Mouse (Mus musculus): ENCODE data around the gene Lax1. TPM values are rescaled to one million over a fixed set of nuclear protein-coding genes. Genes with fewer than 3 reads are reported as not detected.
A peak's percentile ranks its signal among the peaks of the same experiment; 100 is the strongest.

Lax1 gene
- total and polyA plus RNA-seq, 3 experiments = 0.04 TPM; not detected in 2

DNA sequence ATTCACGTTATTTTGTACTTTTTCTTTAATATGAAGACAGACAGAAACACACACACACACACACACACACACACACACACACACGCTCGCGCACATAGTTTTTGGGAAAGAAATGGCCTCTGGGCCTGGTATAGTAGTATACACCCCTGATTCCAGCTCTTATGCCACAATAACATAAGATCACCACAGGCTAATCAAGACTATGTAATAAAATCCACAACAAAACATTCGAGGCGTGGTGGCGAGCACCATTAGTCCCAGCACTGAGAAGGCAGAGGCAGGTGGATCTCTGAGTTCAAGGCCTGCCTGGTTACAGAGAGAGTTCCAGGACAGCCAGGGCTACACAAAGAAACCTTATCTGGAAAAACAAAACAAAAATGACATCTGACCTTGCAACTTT lies 27.0 kb downstream of the Lax1 start:
- no peaks in the 10 kb centered on the region for H3K27me3 ChIP-seq (ENCODE audit: control insufficient read depth in 1 of 2, insufficient read depth in 2 of 2, low read length in 2 of 2)
- TF ChIP-seq POLR2A (IDR thresholded peaks at IDR 0.05; ENCODE audit: control insufficient read depth in 1 of 2, insufficient read depth in 1 of 2, low read depth in 1 of 2, low read length in 2 of 2, poor library complexity in 1 of 2) (no peak), MYC (IDR thresholded peaks at IDR 0.05; ENCODE audit: low read depth, low read length) (no peak), ETS1 (IDR thresholded peaks at IDR 0.05; ENCODE audit: low read depth, low read length) (no peak), ZMIZ1 (IDR thresholded peaks at IDR 0.05; ENCODE audit: low read depth, low read length) (no peak), MYB (IDR thresholded peaks at IDR 0.05; ENCODE audit: low read depth, low read length) (no peak), MEF2A (IDR thresholded peaks at IDR 0.05; ENCODE audit: extremely low read depth, insufficient replicate concordance, low read depth, low read length, poor library complexity, severe bottlenecking) (no peak), MAZ (IDR thresholded peaks at IDR 0.05; ENCODE audit: low read depth, low read length) (no peak), E2F4 (IDR thresholded peaks at IDR 0.05; ENCODE audit: borderline replicate concordance, low read depth, low read length) (no peak), CHD2 (IDR thresholded peaks at IDR 0.05; ENCODE audit: low read length) (no peak), GATA1 (IDR thresholded peaks at IDR 0.05; ENCODE audit: low read depth, low read length) (no peak), TAL1 (IDR thresholded peaks at IDR 0.05; ENCODE audit: low read length) (no peak), POLR2AphosphoS2 (IDR thresholded peaks at IDR 0.05; ENCODE audit: low read length) (no peak), CTCF (IDR thresholded peaks at IDR 0.05 in 2 of 3, conservative IDR thresholded peaks at IDR 0.05 in 1 of 3; ENCODE audit: control insufficient read depth in 1 of 3, insufficient read depth in 1 of 3, low read depth in 2 of 3, low read length in 3 of 3, poor library complexity in 1 of 3, severe bottlenecking in 1 of 3) (no peak), NELFE (IDR thresholded peaks at IDR 0.05; ENCODE audit: low read depth, low read length) (no peak), ZC3H11A (IDR thresholded peaks at IDR 0.05; ENCODE audit: low read depth, low read length) (no peak), RCOR1 (IDR thresholded peaks at IDR 0.05; ENCODE audit: low read depth, low read length) (no peak), USF1 (IDR thresholded peaks at IDR 0.05; ENCODE audit: low read depth, low read length) (no peak), NRF1 (IDR thresholded peaks at IDR 0.05; ENCODE audit: insufficient read depth, low read depth, low read length, poor library complexity, severe bottlenecking) (no peak)
- DNase-seq (ENCODE audit: low read depth, low spot score) = no peak
- H3K79me2 ChIP-seq (ENCODE audit: control insufficient read depth, insufficient read depth, low read length, poor library complexity) = peaks cover 31% of the 10 kb centered on the region
- peaks cover 3 to 19% of the 10 kb centered on the region in 2 experiments; a peak in 3 of 4 replicates for H3K4me1 ChIP-seq (ENCODE audit: control insufficient read depth in 1 of 2, insufficient read depth in 2 of 2, low read length in 2 of 2)
- H3K9me3 ChIP-seq (replicated peaks; ENCODE audit: insufficient read depth, low read length) = no peaks in the 10 kb centered on the region
- H3K27ac ChIP-seq (ENCODE audit: control insufficient read depth, low read depth, low read length) = no peak overlapping the region
- no peak overlapping the region for H3K4me3 ChIP-seq (ENCODE audit: control insufficient read depth in 1 of 2, insufficient read depth in 1 of 2, low read depth in 2 of 2, low read length in 2 of 2)
- no peak overlapping the region for H3K9ac ChIP-seq (ENCODE audit: control insufficient read depth, low read depth, low read length, poor library complexity, severe bottlenecking)
- H3K36me3 ChIP-seq (ENCODE audit: control insufficient read depth in 1 of 2, insufficient read depth in 2 of 2, low read length in 2 of 2) = peaks cover under 1 to 25% of the 10 kb centered on the region in 2 experiments; a peak in 3 of 4 replicates

DNA sequence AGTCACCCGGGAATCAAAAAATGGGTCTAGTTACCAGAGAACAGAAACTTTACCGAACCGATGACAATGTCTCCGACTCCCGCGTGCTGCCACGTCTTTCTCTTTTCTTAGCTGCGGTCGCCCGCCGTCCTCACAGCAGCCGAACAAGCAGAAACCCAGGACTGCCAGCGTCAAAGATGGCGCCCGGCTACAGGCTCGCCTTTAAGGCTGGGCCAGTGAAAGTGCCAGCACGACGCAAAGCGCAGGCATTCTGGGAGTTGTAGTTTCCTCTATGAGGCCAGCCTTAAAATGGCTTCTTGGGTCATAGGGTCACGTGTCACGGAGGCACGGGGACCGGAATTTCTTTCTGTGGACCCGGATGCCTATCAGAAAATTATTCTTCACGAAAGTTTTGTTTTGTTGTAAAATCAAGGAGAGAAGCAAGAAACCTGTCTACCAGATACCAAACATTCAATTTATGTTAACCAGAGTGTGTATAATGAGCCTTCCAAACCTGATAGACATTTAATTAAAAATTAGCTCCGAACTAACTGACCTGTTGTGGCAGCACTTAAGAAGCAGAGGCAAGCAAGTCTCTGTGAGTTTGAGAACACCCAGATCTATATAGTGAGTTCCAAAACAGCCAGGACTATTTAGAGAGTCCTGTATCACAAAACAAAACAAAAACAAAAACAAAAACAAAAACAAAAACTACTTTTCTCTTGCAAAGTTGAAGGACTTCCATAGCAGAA lies 28.5 kb downstream of the Lax1 start, which contains the start of gene Gm38394:
Gm38394 (minus strand) TSS at position 116 of the 731 bp plus-strand sequence.
- Histone ChIP-seq H3K27ac (ENCODE audit: control insufficient read depth, low read depth, low read length) (peak within 1 kb of the TSS; percentile 92), H3K27me3 (ENCODE audit: control insufficient read depth in 1 of 2, insufficient read depth in 2 of 2, low read length in 2 of 2) (no peaks in the 10 kb centered on the region), H3K4me3 (ENCODE audit: control insufficient read depth in 1 of 2, insufficient read depth in 1 of 2, low read depth in 2 of 2, low read length in 2 of 2) (peak within 1 kb of the TSS; percentile 88 to 100), H3K4me1 (ENCODE audit: control insufficient read depth in 1 of 2, insufficient read depth in 2 of 2, low read length in 2 of 2) (peaks cover 3 to 22% of the 10 kb centered on the region in 2 experiments; a peak in 3 of 4 replicates), H3K36me3 (ENCODE audit: control insufficient read depth in 1 of 2, insufficient read depth in 2 of 2, low read length in 2 of 2) (peaks cover 3 to 37% of the 10 kb centered on the region in 2 experiments; a peak in 3 of 4 replicates), H3K79me2 (ENCODE audit: control insufficient read depth, insufficient read depth, low read length, poor library complexity) (peaks cover 43% of the 10 kb centered on the region), H3K9ac (ENCODE audit: control insufficient read depth, low read depth, low read length, poor library complexity, severe bottlenecking) (peak within 1 kb of the TSS; percentile 100), H3K9me3 (replicated peaks; ENCODE audit: insufficient read depth, low read length) (no peaks in the 10 kb centered on the region)
- peak; percentile 97 for DNase-seq (ENCODE audit: low read depth, low spot score)
- TF ChIP-seq POLR2A (IDR thresholded peaks at IDR 0.05; ENCODE audit: control insufficient read depth in 1 of 2, insufficient read depth in 1 of 2, low read depth in 1 of 2, low read length in 2 of 2, poor library complexity in 1 of 2) = peak; percentile 60 to 89; a peak in 3 of 4 replicates
- TF ChIP-seq MYC (IDR thresholded peaks at IDR 0.05; ENCODE audit: low read depth, low read length) = peak; percentile 94
- no peak for TF ChIP-seq ZC3H11A (IDR thresholded peaks at IDR 0.05; ENCODE audit: low read depth, low read length)
- no peak; the same call in 1 of the 2 replicates for TF ChIP-seq ZMIZ1 (IDR thresholded peaks at IDR 0.05; ENCODE audit: low read depth, low read length)
- TF ChIP-seq RCOR1 (IDR thresholded peaks at IDR 0.05; ENCODE audit: low read depth, low read length) = no peak
- peak; percentile 87 for TF ChIP-seq TBP (IDR thresholded peaks at IDR 0.05; ENCODE audit: low read depth, low read length)
- TF ChIP-seq ETS1 (IDR thresholded peaks at IDR 0.05; ENCODE audit: low read depth, low read length) = peak; percentile 29
- no peak for TF ChIP-seq MEF2A (IDR thresholded peaks at IDR 0.05; ENCODE audit: extremely low read depth, insufficient replicate concordance, low read depth, low read length, poor library complexity, severe bottlenecking)
- peak; percentile 49; the same call in 1 of the 2 replicates for TF ChIP-seq NRF1 (IDR thresholded peaks at IDR 0.05; ENCODE audit: insufficient read depth, low read depth, low read length, poor library complexity, severe bottlenecking)
- TF ChIP-seq GATA1 (IDR thresholded peaks at IDR 0.05; ENCODE audit: low read depth, low read length) = no peak
- TF ChIP-seq ELF1 (IDR thresholded peaks at IDR 0.05; ENCODE audit: low read depth, low read length) = peak; percentile 66
- TF ChIP-seq BHLHE40 (IDR thresholded peaks at IDR 0.05; ENCODE audit: borderline replicate concordance, low read depth, low read length) = peak; percentile 88
- TF ChIP-seq SIN3A (IDR thresholded peaks at IDR 0.05; ENCODE audit: low read length) = peak; percentile 93
- TF ChIP-seq HCFC1 (IDR thresholded peaks at IDR 0.05; ENCODE audit: low read depth, low read length) = peak; percentile 100
- peak; percentile 72 to 90 for TF ChIP-seq USF2 (IDR thresholded peaks at IDR 0.05; ENCODE audit: borderline replicate concordance in 1 of 2, insufficient read depth in 1 of 2, low read depth in 1 of 2, low read length in 2 of 2)
- TF ChIP-seq TCF12 (IDR thresholded peaks at IDR 0.05; ENCODE audit: low read depth, low read length) = peak; percentile 38
- peak; percentile 96 for TF ChIP-seq KAT2A (conservative IDR thresholded peaks at IDR 0.05; ENCODE audit: low read depth, low read length)
- TF ChIP-seq MAX (IDR thresholded peaks at IDR 0.05; ENCODE audit: low read length) = peak; percentile 97
- TF ChIP-seq CTCF (IDR thresholded peaks at IDR 0.05 in 2 of 3, conservative IDR thresholded peaks at IDR 0.05 in 1 of 3; ENCODE audit: control insufficient read depth in 1 of 3, insufficient read depth in 1 of 3, low read depth in 2 of 3, low read length in 3 of 3, poor library complexity in 1 of 3, severe bottlenecking in 1 of 3) = no peak
